Mouse (Mus musculus) urinary bladder, postnatal 25 days (tissue): ENCODE results near the gene Nkain1.

Experiments used
- DNase-seq: peaks from one replicate; pipeline ENCODE4 v3.0.0; 2022; ENCODE audit warnings: low spot score

Nkain1 gene

DNA sequence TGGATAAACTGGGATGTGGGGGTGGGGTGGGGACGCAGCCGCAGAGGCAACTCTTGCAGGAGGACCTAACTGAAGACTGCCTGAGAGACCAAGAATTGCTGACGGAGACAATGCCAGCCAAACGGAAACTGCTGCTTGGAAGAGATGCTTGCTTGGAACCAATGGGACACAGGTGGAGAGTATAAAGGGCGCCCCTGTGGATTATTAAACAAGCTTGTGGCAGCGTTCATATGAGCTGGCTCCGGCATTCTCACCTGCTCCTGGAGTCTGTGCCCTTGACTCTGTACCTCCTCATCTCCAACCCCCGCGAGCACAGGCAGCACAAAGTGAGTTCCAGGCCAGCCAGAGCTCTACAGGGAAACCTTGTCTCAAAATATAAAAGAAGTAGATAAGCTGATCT lies 23.5 kb downstream of the Nkain1 start:
- DNase-seq: no peak

DNA sequence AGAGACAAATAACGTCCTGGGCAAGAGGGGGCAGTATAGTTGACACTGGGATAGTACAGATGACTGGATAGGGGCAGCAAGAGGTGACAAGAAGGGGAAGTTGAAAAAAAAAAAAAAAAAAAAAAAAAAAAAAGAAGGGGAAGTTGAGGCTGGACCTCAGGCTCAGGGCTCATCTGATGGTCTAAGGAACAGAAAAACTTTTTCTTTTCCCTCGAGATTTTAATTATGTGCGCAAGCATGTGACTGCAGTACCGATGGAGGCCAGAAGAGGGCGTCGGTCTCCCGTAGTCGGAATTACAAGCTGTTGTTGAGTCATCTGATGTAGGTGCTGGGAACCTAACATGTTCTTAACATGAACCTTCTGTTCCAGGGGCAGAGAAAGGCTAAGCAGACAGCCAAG lies 24.8 kb downstream of the Nkain1 start:
- no peak for DNase-seq

GRCm38 (mm10) chr4:130546798-130547562 lies 27.0 kb downstream of the Nkain1 start:
- DNase-seq: no peak

GRCm38 (mm10) chr4:130544392-130544791 lies 29.6 kb downstream of the Nkain1 start:
- no peak for DNase-seq

DNA sequence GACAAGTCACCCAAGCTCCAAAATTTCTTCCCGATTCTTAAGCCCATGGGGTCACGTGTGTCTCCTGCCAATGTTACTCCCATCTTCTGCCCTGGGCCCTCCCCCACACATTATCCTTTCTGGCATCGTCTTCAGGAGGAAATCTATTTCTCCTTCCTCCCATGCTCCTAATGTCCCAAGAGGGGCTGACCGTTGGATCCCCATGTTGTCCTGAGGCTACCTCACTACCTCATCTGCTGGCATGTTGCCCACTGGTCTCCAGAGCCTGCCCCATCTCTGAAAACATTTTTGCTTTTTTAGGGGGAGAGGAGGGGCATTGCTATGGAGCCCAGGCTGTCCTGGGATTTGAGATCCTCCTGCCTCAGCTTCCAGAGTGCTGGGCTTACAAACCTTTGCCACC lies 30.9 kb downstream of the Nkain1 start:
- DNase-seq: no peak

DNA sequence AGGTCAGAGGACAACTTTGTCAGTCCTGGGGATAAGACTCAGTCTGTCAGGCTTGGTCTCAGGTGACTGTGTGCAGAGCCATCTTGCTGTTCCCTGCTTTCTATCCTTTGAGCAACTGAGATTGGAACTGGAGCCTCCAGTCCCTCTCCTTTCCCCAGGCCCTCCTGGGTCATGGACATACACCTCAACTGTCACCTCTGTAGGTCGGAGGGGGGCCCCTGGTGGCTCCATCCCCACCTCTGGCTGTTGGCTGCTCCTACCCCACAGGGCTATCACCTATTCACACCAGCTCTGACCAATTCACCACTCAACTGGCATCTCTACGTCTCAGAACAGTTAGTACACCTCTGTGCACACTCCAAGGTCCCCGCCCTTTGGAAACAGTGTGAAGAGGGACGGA lies 33.1 kb downstream of the Nkain1 start:
- DNase-seq: no peak

- DNase-seq: no peak
These were observed 34.3 kb downstream of the Nkain1 start for GRCm38 (mm10) chr4:130539706-130540105.

GRCm38 (mm10) chr4:130539053-130539452 lies 34.9 kb downstream of the Nkain1 start:
- DNase-seq: no peak

DNA sequence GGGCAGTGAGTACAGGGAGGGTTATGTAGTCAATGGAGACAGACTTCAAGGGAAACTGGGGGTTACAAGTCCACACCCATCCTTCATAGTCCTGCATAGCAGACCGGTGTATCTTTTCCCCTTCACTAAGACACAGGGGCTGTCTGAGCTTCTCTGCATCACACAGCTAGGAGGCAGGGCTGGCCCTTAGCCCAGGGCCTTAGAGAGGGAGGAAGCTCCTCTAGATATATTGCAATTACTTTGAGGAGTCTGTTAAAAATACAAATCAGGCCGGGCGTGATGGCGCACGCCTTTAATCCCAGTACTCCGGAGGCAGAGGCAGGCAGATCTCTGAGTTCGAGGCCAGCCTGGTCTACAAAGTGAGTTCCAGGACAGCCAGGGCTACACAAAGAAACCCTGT lies 36.6 kb downstream of the Nkain1 start:
- DNase-seq: no peak

- DNase-seq: no peak
These were observed 38.2 kb downstream of the Nkain1 start for GRCm38 (mm10) chr4:130535789-130536188.

- DNase-seq: peak; percentile 87
These were observed 40.0 kb downstream of the Nkain1 start for GRCm38 (mm10) chr4:130533975-130534374.

GRCm38 (mm10) chr4:130532347-130532746 lies 41.6 kb downstream of the Nkain1 start:
- no peak for DNase-seq

DNA sequence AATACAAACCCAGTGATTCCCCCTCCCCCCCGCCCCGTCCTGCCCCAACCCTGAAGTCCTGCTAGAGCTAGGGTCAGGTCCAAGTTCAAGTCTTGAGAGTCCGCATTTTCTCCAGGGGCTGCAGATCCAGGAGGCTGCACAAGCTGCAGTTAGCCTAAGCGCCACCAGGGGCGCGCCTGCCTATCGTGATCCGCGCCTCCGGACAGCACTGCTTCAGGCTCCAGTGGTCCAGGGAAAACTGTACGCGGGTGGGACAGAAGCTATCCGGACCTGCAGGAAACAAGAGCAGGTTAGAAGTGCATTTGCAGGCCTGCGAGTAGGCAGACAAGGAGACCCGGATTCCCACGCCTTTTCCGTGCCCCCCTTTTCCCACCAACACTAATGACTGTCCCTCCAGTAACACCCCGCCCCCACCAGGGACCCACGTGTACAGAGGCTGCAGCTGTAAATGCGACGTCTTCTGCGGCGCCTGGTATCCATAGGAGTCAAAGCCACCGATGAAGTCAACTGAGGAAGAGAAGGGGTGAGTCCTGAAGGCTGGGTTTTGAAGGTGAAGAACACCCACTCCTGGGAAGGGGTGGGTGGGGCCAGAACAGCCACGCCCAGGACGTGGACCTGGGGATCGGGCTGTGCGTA lies 42.2 kb downstream of the Nkain1 start:
- peak; percentile 74 for DNase-seq

GRCm38 (mm10) chr4:130527804-130528203 lies 46.2 kb downstream of the Nkain1 start:
- DNase-seq: no peak

DNA sequence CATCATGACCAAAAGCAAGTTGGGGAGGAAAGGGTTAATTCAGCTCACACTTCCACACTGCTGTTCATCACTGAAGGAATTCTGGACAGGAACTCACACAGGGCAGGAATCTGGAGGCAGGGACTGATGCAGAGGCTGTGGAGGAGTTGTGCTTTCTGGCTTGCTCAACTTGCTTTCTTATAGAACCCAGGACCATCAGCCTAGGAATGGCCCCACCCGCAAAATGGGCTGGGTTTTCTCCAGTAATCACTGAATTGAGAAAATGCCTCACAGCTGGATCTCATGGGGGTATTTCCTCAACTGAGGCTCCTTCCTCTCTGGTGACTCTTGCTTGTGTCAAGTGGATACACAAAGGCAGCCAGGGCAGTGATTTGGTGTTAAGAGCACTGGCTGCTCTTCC lies 48.9 kb downstream of the Nkain1 start:
- no peak for DNase-seq

- no peak for DNase-seq
These were observed 52.5 kb downstream of the Nkain1 start for GRCm38 (mm10) chr4:130521466-130521865.

DNA sequence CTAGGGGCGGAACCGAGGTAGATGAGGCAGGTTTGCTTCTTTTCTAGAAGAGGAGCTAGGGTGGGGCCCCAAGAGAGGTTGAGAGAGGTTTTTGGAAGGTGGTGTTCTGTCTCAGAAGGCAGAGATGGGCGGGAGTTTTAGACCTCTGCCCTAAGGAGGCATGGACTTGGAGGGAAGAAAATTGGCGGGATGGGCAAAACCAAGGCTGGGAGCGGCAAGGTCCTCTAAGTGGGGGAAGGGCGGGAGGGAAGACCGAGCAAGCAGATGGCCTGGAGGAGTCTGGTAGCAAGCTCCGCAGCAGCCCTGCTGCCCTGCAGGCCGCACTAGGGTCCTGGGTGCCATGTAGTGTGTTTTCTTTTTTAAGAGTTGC lies 53.5 kb downstream of the Nkain1 start:
- no peak for DNase-seq

- DNase-seq: peak; percentile 92
These were observed 54.1 kb downstream of the Nkain1 start for GRCm38 (mm10) chr4:130519567-130520481.

GRCm38 (mm10) chr4:130516490-130516889 lies 57.5 kb downstream of the Nkain1 start:
- DNase-seq: no peak
